Mouse (Mus musculus) testis, adult 2 months (tissue): ENCODE data around the gene Neurl2.

ENCODE experiments used
- CTCF ChIP-seq: fragments of 200-500 bp; IDR thresholded peaks from 2 replicates; pipeline ENCODE4 v1.5.1; 2012; ENCODE audit warnings: low read depth, mild to moderate bottlenecking, inconsistent platforms, low read length, moderate library complexity; ENCODE audit not compliant: control insufficient read depth, insufficient read depth, insufficient replicate concordance
- POLR2A ChIP-seq: fragments of 200-500 bp; IDR thresholded peaks from 2 replicates; pipeline ENCODE4 v1.6.1; 2012; ENCODE audit warnings: low read depth, mild to moderate bottlenecking, inconsistent platforms, low read length, moderate library complexity; ENCODE audit not compliant: control insufficient read depth

GRCm38 (mm10) chr2:164859155-164859554, 25.9 kb upstream of the Neurl2 start:
- TF ChIP-seq CTCF (no peak), POLR2A (no peak)
